Mouse (Mus musculus): ENCODE measurements at regions not wholly inside any gene's neighbourhood (a gene's known extent, or its start where the extent isn't known, plus 50 kb on each side); places are given as distances from the start of the nearest gene placed in this dataset.

- 89% methylated on average over 5 of the region's 5 CpGs for WGBS
- no peaks in the 10 kb centered on the region for H3K36me3 ChIP-seq (ENCODE audit: control insufficient read depth, insufficient read depth, low read length)
- H3K27me3 ChIP-seq (ENCODE audit: control insufficient read depth, insufficient read depth, low read length) = no peaks in the 10 kb centered on the region
- H3K9ac ChIP-seq (ENCODE audit: low read depth, low read length, severe bottlenecking) = no peak overlapping the region
- no peaks in the 10 kb centered on the region for H3K9me3 ChIP-seq (ENCODE audit: control insufficient read depth, low read length)
- no peaks in the 10 kb centered on the region for H3K4me1 ChIP-seq (ENCODE audit: control insufficient read depth, insufficient read depth, low read length)
- H3K4me2 ChIP-seq (replicated peaks; ENCODE audit: low read depth, low read length, severe bottlenecking) = no peak overlapping the region
- H3K4me3 ChIP-seq (replicated peaks; ENCODE audit: low read length) = no peak overlapping the region
- no peak overlapping the region for H3K27ac ChIP-seq (replicated peaks; ENCODE audit: low read depth, low read length)
- no peak for TF ChIP-seq POLR2A (IDR thresholded peaks at IDR 0.05; ENCODE audit: borderline replicate concordance, extremely low read depth, insufficient read depth, insufficient read length)
- DNase-seq (ENCODE audit: low spot score) = no peak
- no peak for ATAC-seq (ENCODE audit: low FRiP score, low read depth)
Observed at GRCm38 (mm10) chr7:40388152-40388551, 510.0 kb upstream of the Vstm2b start.

GRCm38 (mm10) chr7:40389795-40390194 is 508.3 kb upstream of the Vstm2b start:
- no peaks in the 10 kb centered on the region for H3K36me3 ChIP-seq (ENCODE audit: control insufficient read depth, insufficient read depth, low read length)
- no peak for DNase-seq (ENCODE audit: low spot score)
- no peak overlapping the region for H3K4me2 ChIP-seq (replicated peaks; ENCODE audit: low read depth, low read length, severe bottlenecking)
- no peak for ATAC-seq (ENCODE audit: low FRiP score, low read depth)
- H3K9me3 ChIP-seq (ENCODE audit: control insufficient read depth, low read length) = no peaks in the 10 kb centered on the region
- H3K4me1 ChIP-seq (ENCODE audit: control insufficient read depth, insufficient read depth, low read length) = no peaks in the 10 kb centered on the region
- no peak for TF ChIP-seq POLR2A (IDR thresholded peaks at IDR 0.05; ENCODE audit: borderline replicate concordance, extremely low read depth, insufficient read depth, insufficient read length)
- no peak overlapping the region for H3K9ac ChIP-seq (ENCODE audit: low read depth, low read length, severe bottlenecking)
- no peak overlapping the region for H3K4me3 ChIP-seq (replicated peaks; ENCODE audit: low read length)
- H3K27me3 ChIP-seq (ENCODE audit: control insufficient read depth, insufficient read depth, low read length) = no peaks in the 10 kb centered on the region
- WGBS = 43% methylated on average over 3 of the region's 3 CpGs
- no peak overlapping the region for H3K27ac ChIP-seq (replicated peaks; ENCODE audit: low read depth, low read length)

GRCm38 (mm10) chr7:40390927-40391326 is 507.2 kb upstream of the Vstm2b start:
- DNase-seq (ENCODE audit: low spot score) = no peak
- H3K4me2 ChIP-seq (replicated peaks; ENCODE audit: low read depth, low read length, severe bottlenecking) = no peak overlapping the region
- no peak for ATAC-seq (ENCODE audit: low FRiP score, low read depth)

GRCm38 (mm10) chr7:40391626-40392025 is 506.5 kb upstream of the Vstm2b start:
- Histone ChIP-seq H3K9ac (ENCODE audit: low read depth, low read length, severe bottlenecking) (no peak overlapping the region), H3K36me3 (ENCODE audit: control insufficient read depth, insufficient read depth, low read length) (no peaks in the 10 kb centered on the region), H3K27ac (replicated peaks; ENCODE audit: low read depth, low read length) (no peak overlapping the region), H3K9me3 (ENCODE audit: control insufficient read depth, low read length) (no peaks in the 10 kb centered on the region), H3K4me1 (ENCODE audit: control insufficient read depth, insufficient read depth, low read length) (no peaks in the 10 kb centered on the region), H3K4me2 (replicated peaks; ENCODE audit: low read depth, low read length, severe bottlenecking) (no peak overlapping the region), H3K4me3 (replicated peaks; ENCODE audit: low read length) (no peak overlapping the region), H3K27me3 (ENCODE audit: control insufficient read depth, insufficient read depth, low read length) (no peaks in the 10 kb centered on the region)
- 48% methylated on average over 3 of the region's 3 CpGs for WGBS
- no peak for TF ChIP-seq POLR2A (IDR thresholded peaks at IDR 0.05; ENCODE audit: borderline replicate concordance, extremely low read depth, insufficient read depth, insufficient read length)
- DNase-seq (ENCODE audit: low spot score) = no peak
- 0 out of 2 replicates have a peak, but pooled peaks have one; percentile 19 for ATAC-seq (ENCODE audit: low FRiP score, low read depth)

More at GRCm38 (mm10) chr7:40390927-40391326, 507.2 kb upstream of the Vstm2b start:
- Histone ChIP-seq H3K36me3 (ENCODE audit: control insufficient read depth, insufficient read depth, low read length) (no peaks in the 10 kb centered on the region), H3K4me3 (replicated peaks; ENCODE audit: low read length) (no peak overlapping the region), H3K9me3 (ENCODE audit: control insufficient read depth, low read length) (no peaks in the 10 kb centered on the region), H3K9ac (ENCODE audit: low read depth, low read length, severe bottlenecking) (no peak overlapping the region), H3K27ac (replicated peaks; ENCODE audit: low read depth, low read length) (no peak overlapping the region), H3K4me1 (ENCODE audit: control insufficient read depth, insufficient read depth, low read length) (no peaks in the 10 kb centered on the region), H3K27me3 (ENCODE audit: control insufficient read depth, insufficient read depth, low read length) (no peaks in the 10 kb centered on the region)
- 22% methylated on average over 3 of the region's 3 CpGs for WGBS
- no peak for TF ChIP-seq POLR2A (IDR thresholded peaks at IDR 0.05; ENCODE audit: borderline replicate concordance, extremely low read depth, insufficient read depth, insufficient read length)

DNA sequence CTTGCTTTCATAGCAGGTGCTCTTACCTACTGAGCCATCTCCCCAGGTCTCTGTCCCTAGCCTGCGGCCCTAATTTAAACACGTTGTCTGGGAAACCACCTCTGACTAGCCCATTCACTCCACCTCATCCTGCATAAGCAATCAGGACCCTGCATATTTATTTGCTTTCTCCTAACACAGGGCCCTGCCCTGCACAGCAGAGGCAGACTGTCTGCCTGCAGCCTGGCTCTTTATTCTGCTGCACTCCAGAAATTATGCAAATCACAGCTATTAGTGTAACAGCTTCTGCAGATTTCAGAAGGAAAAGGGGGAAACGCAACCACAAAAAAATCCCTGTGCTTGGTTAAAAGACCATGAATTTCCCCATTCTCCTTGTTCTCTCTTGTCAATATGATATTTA is 505.9 kb upstream of the Vstm2b start:
- ATAC-seq (ENCODE audit: low FRiP score, low read depth) (no peak), DNase-seq (ENCODE audit: low spot score) (no peak)
- Histone ChIP-seq H3K4me3 (replicated peaks; ENCODE audit: low read length) (no peak overlapping the region), H3K36me3 (ENCODE audit: control insufficient read depth, insufficient read depth, low read length) (no peaks in the 10 kb centered on the region), H3K9me3 (ENCODE audit: control insufficient read depth, low read length) (no peaks in the 10 kb centered on the region), H3K4me1 (ENCODE audit: control insufficient read depth, insufficient read depth, low read length) (no peaks in the 10 kb centered on the region), H3K27me3 (ENCODE audit: control insufficient read depth, insufficient read depth, low read length) (no peaks in the 10 kb centered on the region), H3K4me2 (replicated peaks; ENCODE audit: low read depth, low read length, severe bottlenecking) (no peak overlapping the region), H3K27ac (replicated peaks; ENCODE audit: low read depth, low read length) (no peak overlapping the region), H3K9ac (ENCODE audit: low read depth, low read length, severe bottlenecking) (no peak overlapping the region)
- 70% methylated on average over 3 of the region's 3 CpGs for WGBS
- TF ChIP-seq POLR2A (IDR thresholded peaks at IDR 0.05; ENCODE audit: borderline replicate concordance, extremely low read depth, insufficient read depth, insufficient read length) = no peak

DNA sequence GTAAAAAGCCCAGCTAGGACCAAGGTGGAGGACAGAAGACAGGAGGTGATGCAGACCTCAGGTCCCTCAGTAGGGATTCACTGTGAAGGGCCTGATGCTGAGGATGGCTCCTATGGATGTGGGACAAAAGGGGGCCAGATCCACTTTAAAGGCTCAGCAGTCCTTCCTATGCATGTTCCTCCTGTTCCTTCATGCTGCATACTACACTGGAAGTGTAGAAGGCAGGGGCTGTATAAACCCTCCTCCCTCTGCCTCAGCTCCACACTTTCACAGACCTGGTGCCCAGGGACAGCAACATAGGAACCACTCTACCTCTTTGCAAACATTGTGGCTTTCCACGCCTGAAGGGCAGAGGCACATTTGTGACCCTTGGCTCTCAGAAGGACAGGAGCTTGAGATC is 505.4 kb upstream of the Vstm2b start:
- no peaks in the 10 kb centered on the region for H3K4me1 ChIP-seq (ENCODE audit: control insufficient read depth, insufficient read depth, low read length)
- DNase-seq (ENCODE audit: low spot score) (no peak), ATAC-seq (ENCODE audit: low FRiP score, low read depth) (no peak)
- H3K9ac ChIP-seq (ENCODE audit: low read depth, low read length, severe bottlenecking) = no peak overlapping the region
- H3K4me2 ChIP-seq (replicated peaks; ENCODE audit: low read depth, low read length, severe bottlenecking) = no peak overlapping the region
- H3K27me3 ChIP-seq (ENCODE audit: control insufficient read depth, insufficient read depth, low read length) = no peaks in the 10 kb centered on the region
- H3K27ac ChIP-seq (replicated peaks; ENCODE audit: low read depth, low read length) = no peak overlapping the region
- WGBS = 60% methylated on average over 1 of the region's 1 CpGs
- no peaks in the 10 kb centered on the region for H3K36me3 ChIP-seq (ENCODE audit: control insufficient read depth, insufficient read depth, low read length)
- H3K4me3 ChIP-seq (replicated peaks; ENCODE audit: low read length) = no peak overlapping the region
- TF ChIP-seq POLR2A (IDR thresholded peaks at IDR 0.05; ENCODE audit: borderline replicate concordance, extremely low read depth, insufficient read depth, insufficient read length) = no peak
- no peaks in the 10 kb centered on the region for H3K9me3 ChIP-seq (ENCODE audit: control insufficient read depth, low read length)

All from limb, embryonic 14.5 days (tissue).